Mouse (Mus musculus): ENCODE measurements around the gene Rnf182. TPM values are rescaled to one million over a fixed set of nuclear protein-coding genes. Genes with fewer than 3 reads are reported as not detected.

Gene Rnf182
- total RNA-seq, 2 experiments from 2014 or later, result not detected

GRCm38 (mm10) chr13:43695521-43695920 lies 80.0 kb downstream of the Rnf182 start:
- ATAC-seq (replicated peaks; ENCODE audit: poor library complexity), result no peak

GRCm38 (mm10) chr13:43696011-43696410 lies 80.5 kb downstream of the Rnf182 start:
- ATAC-seq (replicated peaks; ENCODE audit: poor library complexity), result no peak

GRCm38 (mm10) chr13:43698506-43698905 lies 83.0 kb downstream of the Rnf182 start:
- ATAC-seq (replicated peaks; ENCODE audit: poor library complexity), result no peak

GRCm38 (mm10) chr13:43703471-43703870 lies 88.0 kb downstream of the Rnf182 start:
- no peak for ATAC-seq (replicated peaks; ENCODE audit: poor library complexity)

GRCm38 (mm10) chr13:43704533-43705116 lies 89.1 kb downstream of the Rnf182 start:
- no peak for ATAC-seq (replicated peaks; ENCODE audit: poor library complexity)

GRCm38 (mm10) chr13:43706387-43706786 lies 90.9 kb downstream of the Rnf182 start:
- ATAC-seq (replicated peaks; ENCODE audit: poor library complexity), result no peak

- ATAC-seq (replicated peaks; ENCODE audit: poor library complexity), result no peak
These were observed 94.0 kb downstream of the Rnf182 start for GRCm38 (mm10) chr13:43709529-43709928.

- ATAC-seq (replicated peaks; ENCODE audit: poor library complexity), result no peak
These were observed 96.3 kb downstream of the Rnf182 start for GRCm38 (mm10) chr13:43711708-43712314.

- no peak for ATAC-seq (replicated peaks; ENCODE audit: poor library complexity)
These were observed 99.2 kb downstream of the Rnf182 start for GRCm38 (mm10) chr13:43714741-43715140.

GRCm38 (mm10) chr13:43715466-43715865 lies 100.0 kb downstream of the Rnf182 start:
- ATAC-seq (replicated peaks; ENCODE audit: poor library complexity), result no peak

GRCm38 (mm10) chr13:43716514-43717036 lies 101.1 kb downstream of the Rnf182 start:
- ATAC-seq (replicated peaks; ENCODE audit: poor library complexity), result no peak

- ATAC-seq (replicated peaks; ENCODE audit: poor library complexity), result no peak
These were observed 102.7 kb downstream of the Rnf182 start for GRCm38 (mm10) chr13:43718173-43718572.

GRCm38 (mm10) chr13:43720496-43720895 lies 105.0 kb downstream of the Rnf182 start:
- no peak for ATAC-seq (replicated peaks; ENCODE audit: poor library complexity)

Other genes with a start within 250 kb of the Rnf182 start
- 173 and 183 TPM in 2 replicates for gene Nol7, start 217.3 kb upstream of the Rnf182 start, total RNA-seq (2015)
- gene Nol7, start 217.3 kb upstream of the Rnf182 start, total RNA-seq (2017), result 231 and 270 TPM in 2 replicates
- gene Ranbp9, start 134.4 kb upstream of the Rnf182 start, total RNA-seq (2015), result 82.8 and 98.1 TPM in 2 replicates
- gene Ranbp9, start 134.4 kb upstream of the Rnf182 start, total RNA-seq (2017), result 64.5 and 82.0 TPM in 2 replicates
- gene Mcur1, start 55.5 kb upstream of the Rnf182 start, total RNA-seq (2015), result 16.0 and 18.8 TPM in 2 replicates
- 13.7 and 13.8 TPM in 2 replicates for gene Mcur1, start 55.5 kb upstream of the Rnf182 start, total RNA-seq (2017)
- 0.88 TPM in 1 of 2 replicates, not detected in the other for gene Cd83, start 169.1 kb downstream of the Rnf182 start, total RNA-seq (2015)
- gene Cd83, start 169.1 kb downstream of the Rnf182 start, total RNA-seq (2017), result 0.37 TPM in 1 of 2 replicates, not detected in the other

Data from megakaryocyte progenitor cell, adult 5-6 weeks (primary cell).